Mouse (Mus musculus) limb, embryonic 12.5 days (tissue): ENCODE data around the gene Rnf224. TPM values are rescaled to one million over a fixed set of nuclear protein-coding genes. Genes with fewer than 3 reads are reported as not detected.
A peak's percentile ranks its signal among the peaks of the same experiment; 100 is the strongest.
"Not testable (repeated sequence)": the region's sequence is repeated elsewhere in the genome, so short reads cannot be mapped to it uniquely, and the experiment has no call there.

Source experiments
- ATAC-seq: fragments of 200-750 bp; cut with Nextera tagmentation; 2 replicates; pipeline ENCODE4 v1.8.0; 2017; ENCODE audit warnings: low read depth, moderate TSS enrichment; ENCODE audit not compliant: insufficient number of reproducible peaks, insufficient read depth, low FRiP score, low TSS enrichment
- H3K27ac ChIP-seq: fragments of 300-500 bp; sonication (generic); 2 replicates; pipeline ENCODE4 v1.5.1; 2016; ENCODE audit warnings: mild to moderate bottlenecking, moderate library complexity
- H3K27me3 ChIP-seq: fragments of 300-500 bp; sonication (generic); 2 replicates; pipeline ENCODE4 v1.6.1; 2016; ENCODE audit warnings: mild to moderate bottlenecking, moderate library complexity
- H3K36me3 ChIP-seq: fragments of 300-500 bp; sonication (generic); 2 replicates; pipeline ENCODE4 v1.6.1; 2016; ENCODE audit warnings: mild to moderate bottlenecking, moderate library complexity
- H3K4me1 ChIP-seq: fragments of 300-500 bp; sonication (generic); replicated peaks from 2 replicates; pipeline ENCODE4 v1.6.1; 2016
- H3K4me2 ChIP-seq: fragments of 300-500 bp; sonication (generic); 2 replicates; pipeline ENCODE4 v1.6.1; 2016; ENCODE audit warnings: mild to moderate bottlenecking, moderate library complexity
- H3K4me3 ChIP-seq: fragments of 300-500 bp; sonication (generic); replicated peaks from 2 replicates; pipeline ENCODE4 v1.5.1; 2016; ENCODE audit warnings: mild to moderate bottlenecking
- H3K9ac ChIP-seq: fragments of 300-500 bp; sonication (generic); replicated peaks from 2 replicates; pipeline ENCODE4 v1.6.1; 2016; ENCODE audit warnings: mild to moderate bottlenecking, moderate library complexity
- H3K9me3 ChIP-seq: fragments of 300-500 bp; sonication (generic); 2 replicates; pipeline ENCODE4 v1.6.1; 2016; ENCODE audit warnings: mild to moderate bottlenecking, moderate library complexity
- WGBS: fragments of 180-500 bp; shearing (Covaris S2); methylation state at CpG from one replicate; pipeline ENCODE4 v1.1.7; 2016; 5-methylcytosine and 5-hydroxymethylcytosine counted together
- polyA plus RNA-seq: library from polyadenylated mRNA; unstranded; fragments of >200 nt; fragmentation: Nextera tagmentation; extraction: Ambion mirVana; gene quantifications from 2 replicates; pipeline ENCODE4 v1.2.1, GENCODE M21; 2016

Rnf224 gene
- polyA plus RNA-seq, 1 experiment from 2014 or later: not detected

DNA sequence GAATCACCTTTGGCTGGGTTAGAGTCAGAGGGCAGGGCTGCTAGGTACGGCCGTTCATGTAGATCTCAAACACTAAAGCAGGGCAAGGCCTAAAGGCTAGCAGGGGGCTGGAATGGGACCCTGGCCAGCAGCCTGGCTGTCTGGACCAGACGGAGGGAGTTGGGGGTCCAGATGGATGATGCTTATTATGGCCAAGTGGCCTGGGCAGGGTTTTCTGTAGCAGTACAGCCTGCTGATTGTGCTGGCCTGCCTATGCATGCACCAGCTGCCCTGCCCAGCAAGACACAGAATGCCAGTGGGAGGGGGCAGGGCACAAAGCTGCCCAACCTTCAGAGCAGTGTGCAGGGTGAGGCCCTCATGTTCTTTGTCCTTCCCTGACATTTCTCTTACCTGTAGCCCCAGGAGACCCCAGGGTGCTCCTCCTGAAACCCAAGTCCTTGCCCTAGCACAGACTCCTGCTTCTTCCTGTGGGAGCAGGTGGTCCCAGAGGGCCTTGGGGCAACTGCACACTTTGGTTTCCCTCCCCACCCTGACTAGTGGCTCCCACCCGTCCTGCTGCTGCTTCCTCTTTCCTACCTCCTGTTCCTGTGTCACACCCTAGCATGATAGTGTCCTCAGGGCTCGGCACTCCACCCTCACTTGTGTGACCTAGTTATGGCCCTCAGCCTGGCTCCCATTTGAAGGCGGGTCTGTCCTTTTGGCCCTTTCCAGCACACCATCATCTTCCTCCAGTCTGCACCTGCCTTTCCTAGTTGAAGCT, 29.5 kb upstream of the Rnf224 start:
- peaks cover 38% of the 10 kb centered on the region for H3K4me1 ChIP-seq
- no peak overlapping the region; the same call in 1 of the 2 replicates for H3K9ac ChIP-seq
- WGBS: 67% methylated on average over 6 of the region's 6 CpGs
- ATAC-seq: no peak
- no peak overlapping the region for H3K27ac ChIP-seq
- no peak overlapping the region for H3K4me3 ChIP-seq
- no peak overlapping the region for H3K4me2 ChIP-seq
- H3K27me3 ChIP-seq: peaks cover 27% of the 10 kb centered on the region
- peaks cover 32% of the 10 kb centered on the region for H3K36me3 ChIP-seq
- H3K9me3 ChIP-seq: no peaks in the 10 kb centered on the region

DNA sequence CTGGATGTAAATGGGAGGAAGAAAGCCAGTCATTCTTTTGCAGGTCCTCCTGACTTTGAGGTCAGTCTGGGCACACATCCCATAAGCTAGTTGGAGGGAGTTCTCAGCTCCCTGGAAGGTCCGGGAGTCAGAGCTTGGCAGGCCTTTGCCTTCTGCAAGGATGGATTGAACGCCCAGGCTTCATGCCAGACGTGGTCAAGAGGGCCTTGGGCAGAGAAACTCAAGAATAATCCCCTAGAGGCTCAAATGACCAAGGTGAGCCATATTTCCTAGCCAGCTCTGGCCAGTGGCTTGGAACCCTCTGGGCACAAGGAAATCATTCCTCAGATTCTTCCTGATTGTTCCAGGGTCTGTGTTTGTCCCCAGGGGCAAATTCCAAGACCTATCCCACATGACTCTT, 28.3 kb upstream of the Rnf224 start:
- WGBS: 81% methylated on average over 3 of the region's 3 CpGs
- no peak overlapping the region for H3K9ac ChIP-seq
- no peak overlapping the region for H3K4me3 ChIP-seq
- H3K27me3 ChIP-seq: peaks cover 27% of the 10 kb centered on the region
- no peak overlapping the region for H3K27ac ChIP-seq
- H3K4me2 ChIP-seq: no peak overlapping the region; the same call in 1 of the 2 replicates
- peaks cover 20% of the 10 kb centered on the region for H3K36me3 ChIP-seq
- ATAC-seq: no peak
- H3K4me1 ChIP-seq: peaks cover 35% of the 10 kb centered on the region
- H3K9me3 ChIP-seq: no peaks in the 10 kb centered on the region

DNA sequence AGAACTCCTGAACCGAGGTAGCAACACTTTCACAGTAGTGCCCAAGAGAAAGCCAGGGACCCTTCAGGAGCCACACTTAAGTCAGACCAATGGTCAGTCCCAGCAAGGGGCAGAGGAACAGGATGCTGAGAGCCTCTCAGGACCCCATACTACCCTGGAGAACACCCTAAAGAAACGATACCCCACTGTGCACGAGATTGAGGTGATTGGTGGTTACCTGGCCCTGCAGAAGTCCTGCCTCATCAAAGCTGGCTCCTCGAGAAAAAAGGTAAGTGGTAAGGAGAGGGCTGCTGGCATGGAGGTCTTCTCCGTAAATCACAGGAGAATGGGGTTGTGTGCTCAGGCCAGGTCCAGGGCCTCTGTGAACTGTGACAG, 27.7 kb upstream of the Rnf224 start:
- Histone ChIP-seq H3K9me3 (no peaks in the 10 kb centered on the region), H3K4me2 (peak overlapping the region; percentile 98), H3K27ac (no peak overlapping the region), H3K4me3 (no peak overlapping the region), H3K36me3 (peaks cover 14% of the 10 kb centered on the region), H3K9ac (0 out of 2 replicates have a peak overlapping the region, but pooled peaks have one; percentile 74), H3K27me3 (peaks cover 27% of the 10 kb centered on the region), H3K4me1 (peaks cover 35% of the 10 kb centered on the region)
- ATAC-seq: no peak
- WGBS: 77% methylated on average over 5 of the region's 5 CpGs

DNA sequence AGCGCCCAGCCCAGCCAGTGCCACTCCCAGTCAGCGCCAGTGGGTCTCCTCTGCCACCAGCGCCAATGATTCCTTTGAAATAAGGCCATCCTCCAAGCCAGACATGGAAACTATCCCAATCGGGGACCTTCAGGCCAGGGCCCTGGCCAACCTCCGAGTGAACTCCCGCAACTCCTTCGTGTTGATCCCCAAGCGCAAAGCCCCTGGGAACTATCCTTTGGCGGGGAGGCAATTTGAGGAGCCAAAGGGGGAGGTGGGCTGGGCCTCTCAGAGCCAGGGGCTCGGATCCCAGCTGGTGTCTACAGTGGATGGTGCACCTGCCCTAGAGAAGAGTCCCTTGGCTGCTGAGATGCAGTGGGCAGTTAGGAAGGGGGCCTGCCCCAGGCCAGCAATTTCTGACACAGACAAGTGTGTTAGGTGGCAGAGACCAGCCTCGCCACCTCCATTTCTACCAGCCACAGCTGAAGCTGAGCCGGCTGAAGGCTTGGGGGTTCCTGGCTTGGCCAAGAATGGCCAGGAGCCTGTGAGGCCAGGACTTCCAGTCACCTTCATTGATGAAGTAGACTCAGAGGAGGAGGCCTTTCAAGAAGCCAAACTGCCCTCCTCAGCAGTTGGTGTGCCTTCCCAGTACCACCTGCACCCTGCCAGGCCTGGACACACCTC, 27.2 kb upstream of the Rnf224 start:
- WGBS: 21% methylated on average over 12 of the region's 12 CpGs
- H3K9ac ChIP-seq: peak overlapping the region; percentile 74
- peaks cover 35% of the 10 kb centered on the region for H3K4me1 ChIP-seq

DNA sequence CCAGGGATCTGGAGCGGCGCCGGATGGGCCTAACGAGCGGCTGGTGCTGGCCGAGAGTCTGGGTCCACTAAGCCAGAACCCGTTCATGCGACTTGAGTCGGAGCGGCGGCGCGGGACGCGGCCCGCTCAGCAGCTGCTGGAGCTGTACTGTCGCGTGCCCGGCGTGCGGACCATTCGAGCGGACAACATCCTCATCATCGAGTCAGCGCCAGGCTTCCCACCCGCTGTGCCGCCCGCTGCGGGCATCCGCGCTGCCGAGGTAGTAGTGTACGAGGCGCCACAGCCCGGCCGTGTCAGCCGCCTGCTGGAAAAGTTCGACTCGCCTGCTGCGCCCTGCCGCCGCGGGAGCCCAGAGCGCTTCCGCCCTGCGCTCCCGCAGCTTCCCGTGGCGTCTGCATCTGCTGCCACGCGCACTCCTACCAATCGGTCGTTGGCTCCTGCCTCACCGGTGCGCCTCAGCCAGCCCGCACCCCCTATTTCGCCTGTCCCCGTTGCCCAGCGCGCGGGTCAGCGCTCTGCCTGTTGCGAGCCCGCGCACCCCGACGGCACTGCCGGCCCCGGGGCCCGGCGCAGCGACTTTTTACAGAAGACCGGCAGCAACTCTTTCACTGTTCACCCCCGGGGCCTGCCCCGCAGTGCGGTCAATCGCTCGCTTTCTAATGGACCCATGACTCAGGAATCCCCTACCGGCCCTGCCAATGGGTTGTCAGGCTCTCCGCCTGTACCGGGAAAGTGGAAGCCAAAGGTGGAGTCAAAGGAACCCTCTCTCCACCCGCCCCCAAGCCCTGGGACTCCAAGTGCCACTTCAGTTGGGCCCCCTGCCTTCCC, 26.4 kb upstream of the Rnf224 start:
- peak overlapping the region; percentile 74 for H3K9ac ChIP-seq
- no peak overlapping the region for H3K27ac ChIP-seq
- peak overlapping the region; percentile 63 for H3K4me3 ChIP-seq
- peak overlapping the region; percentile 98 for H3K4me2 ChIP-seq
- no peak for ATAC-seq
- H3K9me3 ChIP-seq: no peaks in the 10 kb centered on the region
- H3K27me3 ChIP-seq: peaks cover 27% of the 10 kb centered on the region
- WGBS: under 1% methylated on average over 82 of the region's 82 CpGs
- H3K36me3 ChIP-seq: 0 out of 2 replicates have a peak, but pooled peaks cover 4% of the 10 kb centered on the region
- H3K4me1 ChIP-seq: peaks cover 35% of the 10 kb centered on the region

More for the DNA sequence above, 27.2 kb upstream of the Rnf224 start:
- Histone ChIP-seq H3K36me3 (peaks cover 9% of the 10 kb centered on the region; the same call in 1 of the 2 replicates), H3K4me3 (peak overlapping the region; percentile 63), H3K4me2 (peak overlapping the region; percentile 98), H3K9me3 (no peaks in the 10 kb centered on the region), H3K27me3 (peaks cover 27% of the 10 kb centered on the region), H3K27ac (no peak overlapping the region)
- no peak for ATAC-seq

DNA sequence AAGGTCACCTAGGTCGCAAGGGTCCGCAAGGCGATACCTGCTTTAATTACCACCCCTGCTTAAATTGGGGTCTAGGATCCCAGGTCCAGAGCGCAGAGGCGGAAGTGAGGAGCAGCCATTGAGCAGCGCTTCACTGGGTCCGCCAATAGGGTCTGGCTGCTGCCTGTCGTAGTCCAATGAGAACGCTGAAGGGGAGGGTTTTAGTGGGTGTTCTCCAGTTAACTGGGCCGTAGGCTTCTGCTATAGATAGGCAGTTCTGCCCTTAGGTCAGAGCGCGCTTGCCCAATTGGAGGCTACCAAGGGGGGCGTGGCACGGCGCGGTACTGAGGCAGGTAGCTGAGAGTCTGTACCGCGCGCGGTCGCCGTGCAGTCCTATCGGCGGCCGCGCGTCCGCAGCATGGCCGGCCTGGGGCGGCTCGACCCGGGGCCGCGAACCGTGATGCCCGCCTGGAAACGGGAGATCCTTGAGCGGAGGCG, 25.7 kb upstream of the Rnf224 start, which contains the start of gene Tprn:
TSS of gene Tprn (plus strand) at position 328 of the 477 bp plus-strand sequence.
- peak within 1 kb of the TSS; percentile 74 for H3K9ac ChIP-seq
- H3K4me3 ChIP-seq: peak within 1 kb of the TSS; percentile 63
- H3K27ac ChIP-seq: no peak within 1 kb of the TSS
- under 1% methylated on average over 39 of the region's 39 CpGs for WGBS
- peaks cover 27% of the 10 kb centered on the region for H3K27me3 ChIP-seq
- H3K4me2 ChIP-seq: peak within 1 kb of the TSS; percentile 98
- 0 out of 2 replicates have a peak, but pooled peaks cover under 1% of the 10 kb centered on the region for H3K36me3 ChIP-seq
- no peaks in the 10 kb centered on the region for H3K9me3 ChIP-seq
- H3K4me1 ChIP-seq: peaks cover 34% of the 10 kb centered on the region
- peak; percentile 99 for ATAC-seq

DNA sequence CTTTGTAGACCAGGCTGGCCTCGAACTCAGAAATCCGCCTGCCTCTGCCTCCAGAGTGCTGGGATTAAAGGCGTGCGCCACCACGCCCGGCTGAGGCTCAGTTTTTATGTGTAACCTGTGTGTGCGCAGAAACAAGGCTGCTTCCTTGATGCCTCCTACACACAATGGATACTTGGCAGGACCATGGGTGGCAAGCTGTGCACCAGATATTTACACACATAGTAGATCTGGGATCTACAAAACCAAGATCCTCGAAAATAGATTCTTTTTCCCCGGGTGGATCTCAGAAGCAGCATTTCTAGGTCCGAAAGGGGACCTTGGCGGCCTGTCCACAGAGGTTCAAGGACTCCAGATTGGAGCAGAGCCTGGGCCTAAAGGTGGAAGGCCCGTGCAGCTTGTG, 25.3 kb upstream of the Rnf224 start:
- Histone ChIP-seq H3K9me3 (no peaks in the 10 kb centered on the region), H3K4me1 (peaks cover 29% of the 10 kb centered on the region), H3K27me3 (peaks cover 27% of the 10 kb centered on the region), H3K4me3 (peak overlapping the region; percentile 63), H3K36me3 (no peaks in the 10 kb centered on the region), H3K27ac (no peak overlapping the region), H3K4me2 (peak overlapping the region; percentile 98), H3K9ac (0 out of 2 replicates have a peak overlapping the region, but pooled peaks have one; percentile 12)
- no peak; the same call in none of the 2 replicates for ATAC-seq
- WGBS: 52% methylated on average over 12 of the region's 12 CpGs

DNA sequence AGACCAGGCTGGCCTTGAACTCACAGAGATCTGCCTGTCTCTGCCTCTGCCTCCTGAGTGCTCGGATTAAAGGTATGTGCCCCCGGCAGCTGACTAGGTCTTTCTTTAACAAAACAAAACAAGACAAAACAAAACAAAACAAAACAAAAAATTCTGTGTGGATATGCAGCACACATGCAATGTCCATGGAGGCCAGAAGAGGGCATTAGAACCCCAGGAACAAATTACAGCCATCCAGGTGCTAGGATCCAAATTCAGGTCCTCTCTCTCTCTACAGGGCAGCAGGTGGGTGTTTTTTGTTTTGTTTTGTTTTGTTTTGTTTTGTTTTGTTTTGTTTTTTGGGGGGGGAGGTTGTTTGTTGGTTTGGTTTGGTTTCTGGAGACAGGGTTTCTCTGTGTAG, 22.3 kb upstream of the Rnf224 start:
- Histone ChIP-seq H3K36me3 (no peaks in the 10 kb centered on the region), H3K4me1 (peaks cover 24% of the 10 kb centered on the region), H3K9me3 (no peaks in the 10 kb centered on the region), H3K4me3 (no peak overlapping the region), H3K27ac (no peak overlapping the region), H3K4me2 (no peak overlapping the region), H3K27me3 (peaks cover 12% of the 10 kb centered on the region), H3K9ac (no peak overlapping the region)
- no peak for ATAC-seq
- 67% methylated on average over 2 of the region's 2 CpGs for WGBS

DNA sequence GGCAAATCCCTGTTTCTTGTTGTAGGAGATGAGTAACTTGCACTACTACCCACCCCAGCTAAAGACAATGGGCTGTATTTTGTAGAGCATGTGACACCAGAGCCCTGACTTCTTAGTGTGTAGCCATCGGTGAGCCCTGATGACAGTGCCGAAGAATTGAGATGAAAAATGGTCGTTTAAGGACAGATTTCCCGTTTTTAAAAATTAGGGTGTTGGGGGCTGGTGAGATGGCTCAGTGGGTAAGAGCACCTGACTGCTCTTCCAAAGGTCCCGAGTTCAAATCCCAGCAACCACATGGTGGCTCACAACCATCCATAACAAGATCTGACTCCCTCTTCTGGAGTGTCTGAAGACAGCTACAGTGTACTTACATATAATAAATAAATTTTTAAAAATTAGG, 20.7 kb upstream of the Rnf224 start:
- H3K4me3 ChIP-seq: not testable (repeated sequence)

DNA sequence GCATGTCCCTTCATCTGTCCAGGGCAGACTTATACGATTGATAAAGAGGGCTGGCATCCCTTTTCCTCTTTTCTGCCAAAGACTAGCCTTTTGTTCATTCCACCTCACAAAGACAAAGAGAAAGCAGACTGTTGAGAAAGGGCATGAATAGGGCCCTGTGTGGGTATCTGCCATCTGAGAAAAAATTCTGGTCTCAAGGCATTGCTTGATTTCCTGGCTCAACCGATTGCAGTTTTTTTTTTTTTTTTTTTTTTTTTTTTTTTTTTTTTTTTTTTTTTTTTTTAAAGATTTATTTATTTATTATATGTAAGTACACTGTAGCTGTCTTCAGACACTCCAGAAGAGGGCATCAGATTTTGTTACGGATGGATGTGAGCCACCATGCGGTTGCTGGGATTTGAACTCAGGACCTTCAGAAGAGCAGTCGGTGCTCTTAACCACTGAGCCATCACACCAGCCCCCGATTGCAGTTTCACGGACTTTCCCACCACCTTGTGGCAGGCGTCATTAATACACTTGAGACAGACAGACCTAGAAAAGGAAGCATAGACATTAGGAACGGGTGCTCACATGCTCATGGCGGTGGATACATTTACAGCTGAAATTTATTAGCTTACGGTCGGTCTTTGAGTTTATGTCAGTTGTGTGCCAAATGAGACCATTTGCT, 20.0 kb upstream of the Rnf224 start:
- not testable (repeated sequence) for H3K27me3 ChIP-seq, H3K9me3 ChIP-seq, ATAC-seq, H3K27ac ChIP-seq
- H3K4me1 ChIP-seq: peaks cover 15% of the 10 kb centered on the region
- H3K4me3 ChIP-seq: peak overlapping the region; percentile 79
- H3K36me3 ChIP-seq: peaks cover 10% of the 10 kb centered on the region
- H3K9ac ChIP-seq: peak overlapping the region; percentile 75; the same call in 1 of the 2 replicates
- H3K4me2 ChIP-seq: peak overlapping the region; percentile 97
- 59% methylated on average over 12 of the region's 12 CpGs for WGBS

More for the DNA sequence above, 20.7 kb upstream of the Rnf224 start:
- H3K36me3 ChIP-seq, H3K9me3 ChIP-seq, H3K4me2 ChIP-seq, ATAC-seq, H3K27me3 ChIP-seq, H3K27ac ChIP-seq, H3K9ac ChIP-seq: not testable (repeated sequence)
- peaks cover 15% of the 10 kb centered on the region for H3K4me1 ChIP-seq
- 88% methylated on average over 5 of the region's 5 CpGs for WGBS
